Mouse (Mus musculus) embryo, embryonic 10 days (tissue): ENCODE data around the gene Upk2.
"Not testable (repeated sequence)": the region's sequence is repeated elsewhere in the genome, so short reads cannot be mapped to it uniquely, and the experiment has no call there.

Experiments
- DNase-seq: peaks from one replicate; pipeline ENCODE4 v3.0.0-alpha.2; 2015; ENCODE audit warnings: low spot score

The Upk2 gene

GRCm38 (mm10) chr9:44461950-44462349 lies 7.2 kb upstream of the Upk2 start:
- DNase-seq, result no peak

- DNase-seq, result peak; percentile 92
These were observed 2.4 kb upstream of the Upk2 start for GRCm38 (mm10) chr9:44457035-44457742.

- DNase-seq, result peak; percentile 93
These were observed 465 bp downstream of the Upk2 start for GRCm38 (mm10) chr9:44454132-44454890.

- DNase-seq, result no peak
These were observed 4.4 kb downstream of the Upk2 start for GRCm38 (mm10) chr9:44450387-44450786.

- DNase-seq, result not testable (repeated sequence)
These were observed 10.3 kb downstream of the Upk2 start for GRCm38 (mm10) chr9:44444402-44445025.

GRCm38 (mm10) chr9:44440961-44441360 lies 13.8 kb downstream of the Upk2 start, which contains the start of gene Foxr1:
Foxr1 (minus strand) TSS chr9:44441136.
- no peak for DNase-seq

- DNase-seq, result no peak
These were observed 19.0 kb downstream of the Upk2 start for GRCm38 (mm10) chr9:44435747-44436146.

GRCm38 (mm10) chr9:44432577-44433185 lies 22.1 kb downstream of the Upk2 start:
- DNase-seq, result no peak

GRCm38 (mm10) chr9:44423576-44423975 lies 31.2 kb downstream of the Upk2 start:
- DNase-seq, result no peak

- DNase-seq, result no peak
These were observed 34.4 kb downstream of the Upk2 start for GRCm38 (mm10) chr9:44420280-44420898.

GRCm38 (mm10) chr9:44419730-44420129 lies 35.0 kb downstream of the Upk2 start:
- not testable (repeated sequence) for DNase-seq

GRCm38 (mm10) chr9:44418519-44419385 lies 36.0 kb downstream of the Upk2 start, which contains the start of gene Ccdc84:
Ccdc84 (minus strand) TSS chr9:44418569.
- DNase-seq, result no peak

GRCm38 (mm10) chr9:44417892-44418363 lies 36.8 kb downstream of the Upk2 start:
- peak; percentile 95 for DNase-seq

- no peak for DNase-seq
These were observed 37.5 kb downstream of the Upk2 start for GRCm38 (mm10) chr9:44417156-44417891.

GRCm38 (mm10) chr9:44412781-44413180 lies 42.0 kb downstream of the Upk2 start:
- DNase-seq, result no peak

GRCm38 (mm10) chr9:44412306-44412705 lies 42.5 kb downstream of the Upk2 start:
- DNase-seq, result no peak

GRCm38 (mm10) chr9:44411601-44412130 lies 43.1 kb downstream of the Upk2 start:
- DNase-seq, result no peak

- no peak for DNase-seq
These were observed 44.0 kb downstream of the Upk2 start for GRCm38 (mm10) chr9:44410647-44411336.

- not testable (repeated sequence) for DNase-seq
These were observed 46.1 kb downstream of the Upk2 start for GRCm38 (mm10) chr9:44408693-44409092.
